Mouse (Mus musculus): ENCODE data around the gene Gas2l3.

Gas2l3 gene

GRCm38 (mm10) chr10:89443115-89443622 lies 598 bp downstream of the Gas2l3 start:
- DNase-seq (ENCODE audit: low read depth, low spot score), result no peak

GRCm38 (mm10) chr10:89442640-89443039 lies 1.1 kb downstream of the Gas2l3 start:
- no peak for DNase-seq (ENCODE audit: low read depth, low spot score)

GRCm38 (mm10) chr10:89441961-89442360 lies 1.8 kb downstream of the Gas2l3 start:
- no peak for DNase-seq (ENCODE audit: low read depth, low spot score)

- no peak for DNase-seq (ENCODE audit: low read depth, low spot score)
These were observed 4.4 kb downstream of the Gas2l3 start for GRCm38 (mm10) chr10:89439380-89439779.

GRCm38 (mm10) chr10:89437996-89438395 lies 5.8 kb downstream of the Gas2l3 start:
- no peak for DNase-seq (ENCODE audit: low read depth, low spot score)

- DNase-seq (ENCODE audit: low read depth, low spot score), result no peak
These were observed 6.3 kb downstream of the Gas2l3 start for GRCm38 (mm10) chr10:89437472-89437871.

GRCm38 (mm10) chr10:89435920-89436319 lies 7.8 kb downstream of the Gas2l3 start:
- peak; percentile 56 for DNase-seq (ENCODE audit: low read depth, low spot score)

GRCm38 (mm10) chr10:89435413-89435812 lies 8.4 kb downstream of the Gas2l3 start:
- DNase-seq (ENCODE audit: low read depth, low spot score), result no peak

- peak; percentile 98 for DNase-seq (ENCODE audit: low read depth, low spot score)
These were observed 9.1 kb downstream of the Gas2l3 start for GRCm38 (mm10) chr10:89434509-89435210.

- DNase-seq (ENCODE audit: low read depth, low spot score), result no peak
These were observed 11.0 kb downstream of the Gas2l3 start for GRCm38 (mm10) chr10:89432743-89433142.

- DNase-seq (ENCODE audit: low read depth, low spot score), result no peak
These were observed 13.0 kb downstream of the Gas2l3 start for GRCm38 (mm10) chr10:89430751-89431150.

GRCm38 (mm10) chr10:89424800-89425393 lies 18.9 kb downstream of the Gas2l3 start:
- no peak for DNase-seq (ENCODE audit: low read depth, low spot score)

GRCm38 (mm10) chr10:89424217-89424616 lies 19.6 kb downstream of the Gas2l3 start:
- DNase-seq (ENCODE audit: low read depth, low spot score), result no peak

GRCm38 (mm10) chr10:89423164-89423778 lies 20.5 kb downstream of the Gas2l3 start:
- no peak for DNase-seq (ENCODE audit: low read depth, low spot score)

- no peak for DNase-seq (ENCODE audit: low read depth, low spot score)
These were observed 21.1 kb downstream of the Gas2l3 start for GRCm38 (mm10) chr10:89422504-89423158.

- DNase-seq (ENCODE audit: low read depth, low spot score), result no peak
These were observed 25.8 kb downstream of the Gas2l3 start for GRCm38 (mm10) chr10:89417966-89418365.

- no peak for DNase-seq (ENCODE audit: low read depth, low spot score)
These were observed 28.3 kb downstream of the Gas2l3 start for GRCm38 (mm10) chr10:89415478-89415877.

GRCm38 (mm10) chr10:89407551-89407950 lies 36.2 kb downstream of the Gas2l3 start:
- DNase-seq (ENCODE audit: low read depth, low spot score), result no peak

- DNase-seq (ENCODE audit: low read depth, low spot score), result no peak
These were observed 36.9 kb downstream of the Gas2l3 start for GRCm38 (mm10) chr10:89406733-89407484.

GRCm38 (mm10) chr10:89404936-89405335 lies 38.8 kb downstream of the Gas2l3 start:
- no peak for DNase-seq (ENCODE audit: low read depth, low spot score)

- DNase-seq (ENCODE audit: low read depth, low spot score), result peak; percentile 72
These were observed 43.0 kb downstream of the Gas2l3 start for GRCm38 (mm10) chr10:89400674-89401336.
